Mouse (Mus musculus) erythroblast, embryonic 14.5 days (primary cell): ENCODE results near the gene Rpl36-ps4. TPM values are rescaled to one million over a fixed set of nuclear protein-coding genes. Genes with fewer than 3 reads are reported as not detected.

Source experiments
- H3K27me3 ChIP-seq: 2 replicates; pipeline ENCODE4 v1.6.1; 2012; ENCODE audit warnings: inconsistent platforms; ENCODE audit not compliant: control insufficient read depth
- H3K36me3 ChIP-seq: 2 replicates; pipeline ENCODE4 v1.6.1; 2012; ENCODE audit warnings: mild to moderate bottlenecking, inconsistent platforms; ENCODE audit not compliant: control insufficient read depth
- H3K4me1 ChIP-seq: 2 replicates; pipeline ENCODE4 v1.6.1; 2012; ENCODE audit warnings: inconsistent platforms; ENCODE audit not compliant: control insufficient read depth
- H3K4me3 ChIP-seq: replicated peaks from 2 replicates; pipeline ENCODE3; 2012; ENCODE audit warnings: moderate library complexity, mild to moderate bottlenecking, inconsistent platforms
- H3K9me3 ChIP-seq: 2 replicates; pipeline ENCODE4 v1.6.1; 2012; ENCODE audit warnings: low read length, inconsistent platforms, mixed read lengths; ENCODE audit not compliant: control insufficient read depth
- GATA1 ChIP-seq: IDR thresholded peaks from 2 replicates; pipeline ENCODE4 v1.6.1; 2012; ENCODE audit warnings: low read length, inconsistent platforms, mixed read lengths
- TAL1 ChIP-seq: IDR thresholded peaks from 3 replicates; pipeline ENCODE4 v1.6.1; 2012; ENCODE audit warnings: low read length, inconsistent platforms, mixed read lengths
- polyA plus RNA-seq: library from polyadenylated mRNA; stranded (reverse); fragments of >175 nt; gene quantifications from 2 replicates; pipeline ENCODE4 v1.2.3, GENCODE M21; 2012

Rpl36-ps4 gene
- polyA plus RNA-seq = not detected in 2 replicates

GRCm38 (mm10) chr17:87920677-87921076 lies at the start of gene Rpl36-ps4:
Gene Rpl36-ps4 (plus strand): TSS chr17:87920977.
- Histone ChIP-seq H3K27me3 (no peaks in the 10 kb centered on the region), H3K36me3 (no peaks in the 10 kb centered on the region), H3K4me1 (no peaks in the 10 kb centered on the region), H3K4me3 (no peak within 1 kb of the TSS), H3K9me3 (peaks cover 12% of the 10 kb centered on the region)
- TF ChIP-seq TAL1 (no peak), GATA1 (no peak)

DNA sequence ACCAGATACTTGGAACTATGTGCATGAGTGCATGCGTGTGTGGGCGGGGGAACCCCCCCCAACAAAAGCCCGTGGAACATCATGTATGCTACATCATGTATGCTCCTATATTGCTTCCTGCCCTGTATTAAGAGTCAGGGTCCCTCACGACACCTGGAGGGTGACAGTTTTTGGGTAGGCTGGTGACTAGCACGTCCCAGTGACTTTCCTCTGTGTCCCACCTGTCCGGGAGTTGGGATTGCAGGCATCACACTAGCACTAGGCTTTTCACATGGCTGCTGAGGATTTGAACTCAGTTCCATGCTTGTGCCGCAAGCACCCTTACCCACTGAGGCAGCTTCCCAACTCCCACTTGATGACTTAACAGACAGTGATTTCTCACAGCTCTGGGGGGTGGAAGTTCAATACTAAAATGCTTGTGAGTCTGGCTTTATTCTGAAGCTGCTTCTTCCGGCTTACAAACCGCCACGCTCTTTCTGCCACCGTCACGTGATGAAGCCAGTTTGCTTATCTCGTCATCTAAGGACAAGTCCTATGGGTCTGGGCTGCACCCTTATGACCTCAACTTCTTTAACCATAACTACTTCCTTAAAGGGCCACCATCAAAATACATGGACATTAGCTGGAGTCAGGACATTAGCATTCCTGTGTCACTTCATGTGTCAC lies 49.2 kb upstream of the Rpl36-ps4 start:
- no peak for TF ChIP-seq TAL1
- TF ChIP-seq GATA1 = no peak
- Histone ChIP-seq H3K4me3 (no peak overlapping the region), H3K9me3 (no peaks in the 10 kb centered on the region), H3K36me3 (no peaks in the 10 kb centered on the region), H3K27me3 (no peaks in the 10 kb centered on the region), H3K4me1 (no peaks in the 10 kb centered on the region)

DNA sequence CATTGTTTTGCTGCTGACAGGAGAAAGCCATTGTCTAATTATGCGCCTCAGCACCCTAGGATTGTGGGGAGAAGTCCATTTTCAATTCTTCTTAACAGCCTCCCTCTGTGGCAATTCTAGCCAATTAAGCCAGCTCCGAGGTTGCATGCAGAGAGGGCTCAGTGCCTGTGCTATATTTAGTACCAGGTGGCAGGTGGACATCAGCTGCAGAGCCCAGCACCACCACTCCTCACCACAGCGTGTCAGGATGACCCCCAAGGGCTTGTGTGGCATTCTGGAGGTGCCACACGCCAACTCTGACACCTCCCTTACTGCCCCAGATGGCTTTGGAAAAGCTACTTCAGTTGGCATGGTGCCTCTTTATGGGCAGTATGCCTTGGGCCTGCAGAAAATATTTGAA lies 48.5 kb upstream of the Rpl36-ps4 start:
- TF ChIP-seq GATA1 (no peak), TAL1 (no peak)
- H3K36me3 ChIP-seq = no peaks in the 10 kb centered on the region
- H3K4me3 ChIP-seq = no peak overlapping the region
- H3K4me1 ChIP-seq = no peaks in the 10 kb centered on the region
- H3K9me3 ChIP-seq = no peaks in the 10 kb centered on the region
- H3K27me3 ChIP-seq = no peaks in the 10 kb centered on the region

DNA sequence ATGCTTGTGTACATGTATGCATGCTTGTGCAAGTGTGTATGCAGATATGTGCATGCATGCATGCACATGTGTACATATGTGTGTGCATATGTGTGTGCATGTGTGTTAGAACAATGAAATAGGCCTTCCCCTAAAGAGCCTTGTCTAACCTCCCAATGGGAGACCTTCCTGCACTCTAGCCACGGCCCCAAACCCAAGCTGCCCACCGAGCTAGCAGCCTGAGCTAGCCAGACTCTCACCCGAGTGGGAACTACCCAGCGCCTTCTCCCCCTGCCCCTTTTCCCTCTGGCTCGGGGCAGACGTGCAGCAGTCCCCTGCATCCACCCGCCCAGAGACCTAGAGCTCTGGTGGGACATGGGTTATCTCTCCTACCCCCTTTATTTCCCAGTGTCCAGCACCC lies 47.3 kb upstream of the Rpl36-ps4 start:
- no peaks in the 10 kb centered on the region for H3K9me3 ChIP-seq
- no peaks in the 10 kb centered on the region for H3K27me3 ChIP-seq

GRCm38 (mm10) chr17:87873943-87874342 lies 46.8 kb upstream of the Rpl36-ps4 start:
- no peak for TF ChIP-seq GATA1
- TF ChIP-seq TAL1 = no peak
- H3K9me3 ChIP-seq = no peaks in the 10 kb centered on the region

More for the DNA sequence above, 47.3 kb upstream of the Rpl36-ps4 start:
- Histone ChIP-seq H3K36me3 (no peaks in the 10 kb centered on the region), H3K4me1 (no peaks in the 10 kb centered on the region), H3K4me3 (no peak overlapping the region)
- TF ChIP-seq GATA1 (no peak), TAL1 (no peak)

DNA sequence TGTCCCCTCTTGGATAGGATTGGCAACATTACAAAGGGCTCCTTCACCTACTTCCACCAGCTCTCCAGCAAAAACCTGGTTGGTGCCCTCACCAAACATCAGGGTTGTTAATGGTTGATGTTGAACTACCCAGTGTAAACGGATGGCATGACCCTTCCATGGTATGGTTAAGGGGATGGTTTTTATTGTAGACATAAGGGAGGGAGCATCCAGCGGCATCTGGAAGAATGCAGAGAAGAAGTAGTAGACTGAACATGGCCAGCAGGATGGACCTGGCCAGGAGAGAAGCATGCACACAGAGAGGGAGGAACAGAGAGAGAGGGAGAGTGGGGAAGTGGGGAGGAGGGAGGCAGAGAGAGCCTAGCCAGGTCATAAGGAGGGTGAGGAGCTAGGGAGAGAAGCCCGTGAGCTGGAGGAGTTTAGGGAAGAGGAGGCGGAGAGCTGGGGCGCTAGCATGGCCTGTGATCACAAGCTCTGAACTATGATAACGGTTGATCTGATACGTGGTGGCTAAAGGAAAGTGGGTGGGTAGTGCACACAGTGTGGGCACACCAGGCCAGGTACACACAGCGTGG lies 45.3 kb upstream of the Rpl36-ps4 start:
- TF ChIP-seq GATA1 (no peak), TAL1 (no peak)
- Histone ChIP-seq H3K4me1 (no peaks in the 10 kb centered on the region), H3K36me3 (no peaks in the 10 kb centered on the region), H3K9me3 (no peaks in the 10 kb centered on the region), H3K4me3 (no peak overlapping the region), H3K27me3 (no peaks in the 10 kb centered on the region)

More at GRCm38 (mm10) chr17:87873943-87874342, 46.8 kb upstream of the Rpl36-ps4 start:
- Histone ChIP-seq H3K36me3 (no peaks in the 10 kb centered on the region), H3K4me1 (no peaks in the 10 kb centered on the region), H3K27me3 (no peaks in the 10 kb centered on the region), H3K4me3 (no peak overlapping the region)

DNA sequence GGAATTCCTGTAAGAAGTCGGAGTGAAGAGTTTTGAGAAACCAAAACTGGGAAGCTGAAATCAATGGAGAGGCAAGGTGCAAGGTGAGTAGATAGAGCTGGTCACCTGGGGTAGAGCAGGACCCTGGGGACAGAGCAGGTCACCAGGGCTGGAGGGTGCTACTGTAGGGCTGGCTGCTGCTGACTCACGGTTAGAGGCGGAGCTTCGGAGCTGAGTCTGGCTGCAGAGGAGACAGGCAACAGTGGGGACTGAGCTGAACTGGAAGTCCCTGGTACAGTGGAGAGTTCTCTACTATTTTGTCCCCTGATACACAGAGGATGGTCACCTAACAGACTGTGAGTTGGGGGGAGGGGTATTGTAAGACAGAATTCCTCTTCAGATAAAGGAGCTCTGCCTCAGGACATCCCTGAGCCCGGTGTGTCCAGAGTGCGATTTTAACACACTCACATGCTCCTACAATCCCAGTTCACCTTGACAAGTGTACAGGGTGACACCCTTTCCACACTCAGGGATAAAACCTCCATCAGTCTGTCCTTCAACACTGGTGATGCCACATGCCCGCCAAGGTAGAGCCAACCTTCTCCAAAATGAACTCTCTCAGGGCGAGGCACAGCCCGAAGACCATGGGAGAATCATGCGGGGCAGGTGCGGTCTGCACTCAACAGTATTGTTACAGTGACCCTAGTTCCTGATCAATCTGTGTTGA lies 44.3 kb upstream of the Rpl36-ps4 start:
- TF ChIP-seq GATA1 (no peak), TAL1 (no peak)
- Histone ChIP-seq H3K27me3 (no peaks in the 10 kb centered on the region), H3K9me3 (no peaks in the 10 kb centered on the region), H3K4me1 (no peaks in the 10 kb centered on the region), H3K4me3 (no peak overlapping the region), H3K36me3 (no peaks in the 10 kb centered on the region)

DNA sequence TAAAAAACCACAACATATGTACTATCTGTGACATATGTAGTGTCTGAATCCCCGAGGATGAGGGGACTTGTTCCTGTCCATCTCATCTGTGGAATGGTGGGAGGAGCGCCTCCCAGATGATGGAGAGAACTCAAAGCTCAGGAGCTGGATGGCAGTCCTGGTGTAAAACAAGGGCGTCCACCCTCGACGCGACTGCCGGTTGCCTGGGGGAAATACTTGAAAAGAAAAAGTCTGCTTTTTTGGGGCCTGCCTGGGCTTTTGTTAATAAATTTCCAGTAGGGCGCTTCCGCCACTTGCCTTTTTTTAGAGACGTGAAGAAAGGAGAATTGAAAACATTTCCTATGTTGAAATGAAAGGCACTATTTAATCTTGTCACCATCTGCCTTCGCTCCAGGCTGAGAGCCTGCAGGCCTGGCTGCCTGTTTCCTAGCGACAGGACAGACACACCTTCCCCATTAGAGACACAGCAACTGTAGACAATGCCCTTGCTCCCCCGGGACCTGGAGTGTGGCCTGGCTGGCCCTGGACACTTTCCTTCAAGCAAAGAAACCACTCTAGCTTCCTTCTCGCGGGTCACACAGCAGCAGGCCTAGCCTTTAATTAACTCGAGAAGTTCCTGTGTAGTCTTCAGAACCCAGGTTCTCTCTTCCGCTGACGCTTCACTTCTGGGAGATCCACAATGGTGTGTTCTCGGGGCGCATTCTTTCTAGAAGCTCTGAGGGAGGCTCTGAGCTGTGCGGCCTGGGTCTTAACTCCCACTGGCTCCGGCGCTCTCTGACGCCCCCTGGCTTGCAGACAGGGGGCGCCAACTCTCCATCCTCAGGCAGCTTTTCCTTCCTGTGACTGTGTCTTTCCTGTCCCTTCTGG lies 43.3 kb upstream of the Rpl36-ps4 start:
- Histone ChIP-seq H3K4me1 (no peaks in the 10 kb centered on the region), H3K36me3 (no peaks in the 10 kb centered on the region), H3K27me3 (no peaks in the 10 kb centered on the region), H3K9me3 (no peaks in the 10 kb centered on the region), H3K4me3 (no peak overlapping the region)
- TF ChIP-seq TAL1 = no peak
